Mouse (Mus musculus): ENCODE data around the gene Grn. TPM values are rescaled to one million over a fixed set of nuclear protein-coding genes. Genes with fewer than 3 reads are reported as not detected.
"Not testable (repeated sequence)": the region's sequence is repeated elsewhere in the genome, so short reads cannot be mapped to it uniquely, and the experiment has no call there.

The Grn gene
- polyA plus RNA-seq, 1 experiment from 2014 or later = 58.1 TPM

- H3K9ac ChIP-seq = peak overlapping the region; percentile 96
- peak overlapping the region; percentile 91 for H3K4me3 ChIP-seq
Measured at GRCm38 (mm10) chr11:102404161-102405010, 25.7 kb upstream of the Grn start.

GRCm38 (mm10) chr11:102405544-102406285, 24.4 kb upstream of the Grn start:
- peaks cover 76% of the 10 kb centered on the region for H3K4me1 ChIP-seq
- peaks cover 32% of the 10 kb centered on the region for H3K27me3 ChIP-seq (replicated peaks)
- peak overlapping the region; percentile 91 for H3K4me3 ChIP-seq
- no peaks in the 10 kb centered on the region for H3K9me3 ChIP-seq (replicated peaks)
- no peak for ATAC-seq
- peaks cover 44% of the 10 kb centered on the region for H3K36me3 ChIP-seq
- H3K9ac ChIP-seq = peak overlapping the region; percentile 96
- 81% methylated on average over 11 of the region's 11 CpGs for WGBS (ENCODE audit: insufficient replicate concordance)
- H3K27ac ChIP-seq = peak overlapping the region; percentile 96
- H3K4me2 ChIP-seq = peak overlapping the region; percentile 83

More at GRCm38 (mm10) chr11:102404161-102405010, 25.7 kb upstream of the Grn start:
- Histone ChIP-seq H3K9me3 (replicated peaks) (no peaks in the 10 kb centered on the region), H3K4me2 (peak overlapping the region; percentile 83), H3K36me3 (peaks cover 44% of the 10 kb centered on the region), H3K4me1 (peaks cover 78% of the 10 kb centered on the region), H3K27me3 (replicated peaks) (peaks cover 45% of the 10 kb centered on the region), H3K27ac (peak overlapping the region; percentile 16; the same call in 1 of the 2 replicates)
- no peak for ATAC-seq
- 83% methylated on average over 18 of the region's 18 CpGs for WGBS (ENCODE audit: insufficient replicate concordance)

GRCm38 (mm10) chr11:102406401-102406800, 23.7 kb upstream of the Grn start:
- Histone ChIP-seq H3K9me3 (replicated peaks) (no peaks in the 10 kb centered on the region), H3K4me2 (peak overlapping the region; percentile 83), H3K27me3 (replicated peaks) (peaks cover 25% of the 10 kb centered on the region), H3K27ac (peak overlapping the region; percentile 96), H3K36me3 (peaks cover 44% of the 10 kb centered on the region), H3K9ac (peak overlapping the region; percentile 96), H3K4me3 (peak overlapping the region; percentile 91), H3K4me1 (peaks cover 77% of the 10 kb centered on the region)
- no peak for ATAC-seq
- WGBS (ENCODE audit: insufficient replicate concordance) = 14% methylated on average over 3 of the region's 3 CpGs

- Histone ChIP-seq H3K4me3 (peak overlapping the region; percentile 91), H3K9me3 (replicated peaks) (no peaks in the 10 kb centered on the region), H3K27me3 (replicated peaks) (peaks cover 19% of the 10 kb centered on the region), H3K4me1 (peaks cover 77% of the 10 kb centered on the region), H3K9ac (peak overlapping the region; percentile 96), H3K4me2 (peak overlapping the region; percentile 83), H3K27ac (peak overlapping the region; percentile 96), H3K36me3 (peaks cover 40% of the 10 kb centered on the region)
- under 1% methylated on average over 84 of the region's 85 CpGs for WGBS (ENCODE audit: insufficient replicate concordance)
- peak; percentile 69 for ATAC-seq
Measured at GRCm38 (mm10) chr11:102406900-102407833, 22.9 kb upstream of the Grn start.

GRCm38 (mm10) chr11:102407834-102408215, 22.3 kb upstream of the Grn start, which contains the start of gene Slc25a39:
TSS of gene Slc25a39 (minus strand) at chr11:102407946.
- no peak for ATAC-seq
- Histone ChIP-seq H3K27ac (peak within 1 kb of the TSS; percentile 96), H3K4me3 (peak within 1 kb of the TSS; percentile 91), H3K36me3 (peaks cover 33% of the 10 kb centered on the region), H3K27me3 (replicated peaks) (peaks cover 19% of the 10 kb centered on the region), H3K9ac (peak within 1 kb of the TSS; percentile 96), H3K4me1 (peaks cover 75% of the 10 kb centered on the region), H3K9me3 (replicated peaks) (no peaks in the 10 kb centered on the region), H3K4me2 (peak within 1 kb of the TSS; percentile 83)
- WGBS (ENCODE audit: insufficient replicate concordance) = under 1% methylated on average over 19 of the region's 19 CpGs

GRCm38 (mm10) chr11:102408344-102408876, 21.7 kb upstream of the Grn start:
- Histone ChIP-seq H3K27ac (peak overlapping the region; percentile 96), H3K4me2 (peak overlapping the region; percentile 83), H3K4me3 (peak overlapping the region; percentile 91), H3K9ac (peak overlapping the region; percentile 96), H3K4me1 (peaks cover 73% of the 10 kb centered on the region), H3K27me3 (replicated peaks) (peaks cover 13% of the 10 kb centered on the region), H3K36me3 (peaks cover 27% of the 10 kb centered on the region), H3K9me3 (replicated peaks) (no peaks in the 10 kb centered on the region)
- ATAC-seq = peak; percentile 91
- under 1% methylated on average over 32 of the region's 32 CpGs for WGBS (ENCODE audit: insufficient replicate concordance)

- ATAC-seq = no peak
- Histone ChIP-seq H3K36me3 (peaks cover 20% of the 10 kb centered on the region), H3K4me2 (peak overlapping the region; percentile 83), H3K9ac (peak overlapping the region; percentile 96), H3K4me1 (peaks cover 65% of the 10 kb centered on the region), H3K4me3 (peak overlapping the region; percentile 91), H3K27me3 (replicated peaks) (peaks cover 12% of the 10 kb centered on the region; the same call in 1 of the 2 replicates), H3K9me3 (replicated peaks) (no peaks in the 10 kb centered on the region), H3K27ac (peak overlapping the region; percentile 96)
- WGBS (ENCODE audit: insufficient replicate concordance) = 35% methylated on average over 15 of the region's 15 CpGs
Measured at GRCm38 (mm10) chr11:102408888-102409794, 21.0 kb upstream of the Grn start.

- Histone ChIP-seq H3K36me3 (peaks cover 13% of the 10 kb centered on the region), H3K9me3 (replicated peaks) (no peaks in the 10 kb centered on the region), H3K4me1 (peaks cover 58% of the 10 kb centered on the region), H3K4me3 (peak overlapping the region; percentile 91; the same call in 1 of the 2 replicates), H3K4me2 (peak overlapping the region; percentile 83), H3K9ac (peak overlapping the region; percentile 96), H3K27me3 (replicated peaks) (peaks cover 19% of the 10 kb centered on the region), H3K27ac (peak overlapping the region; percentile 96)
- ATAC-seq = no peak
- WGBS (ENCODE audit: insufficient replicate concordance) = 66% methylated on average over 3 of the region's 3 CpGs
Measured at GRCm38 (mm10) chr11:102409795-102410330, 20.3 kb upstream of the Grn start.

GRCm38 (mm10) chr11:102410345-102410744, 19.8 kb upstream of the Grn start:
- not testable (repeated sequence) for H3K4me3 ChIP-seq; H3K36me3 ChIP-seq; ATAC-seq; H3K9ac ChIP-seq; H3K9me3 ChIP-seq (replicated peaks); H3K4me2 ChIP-seq
- H3K27me3 ChIP-seq (replicated peaks) = peaks cover 24% of the 10 kb centered on the region
- H3K27ac ChIP-seq = peak overlapping the region; percentile 96; the same call in 1 of the 2 replicates
- peaks cover 53% of the 10 kb centered on the region for H3K4me1 ChIP-seq
- 86% methylated on average over 3 of the region's 3 CpGs for WGBS (ENCODE audit: insufficient replicate concordance)

GRCm38 (mm10) chr11:102411061-102411460, 19.1 kb upstream of the Grn start:
- 68% methylated on average over 3 of the region's 3 CpGs for WGBS (ENCODE audit: insufficient replicate concordance)
- ATAC-seq = no peak
- H3K36me3 ChIP-seq = peaks cover under 1% of the 10 kb centered on the region; the same call in 1 of the 2 replicates
- peaks cover 46% of the 10 kb centered on the region for H3K4me1 ChIP-seq
- no peaks in the 10 kb centered on the region for H3K9me3 ChIP-seq (replicated peaks)
- H3K9ac ChIP-seq = peak overlapping the region; percentile 28; the same call in 1 of the 2 replicates
- 0 out of 2 replicates have a peak overlapping the region, but pooled peaks have one; percentile 36 for H3K4me2 ChIP-seq
- peak overlapping the region; percentile 63 for H3K27ac ChIP-seq
- peaks cover 31% of the 10 kb centered on the region for H3K27me3 ChIP-seq (replicated peaks)
- H3K4me3 ChIP-seq = no peak overlapping the region

All from liver, embryonic 12.5 days (tissue).